Mouse (Mus musculus): ENCODE data around the gene Jmjd6. TPM values are rescaled to one million over a fixed set of nuclear protein-coding genes. Genes with fewer than 3 reads are reported as not detected.

Gene Jmjd6
- polyA plus RNA-seq, 1 experiment from 2014 or later = 74.7 TPM

GRCm38 (mm10) chr11:116868129-116868528 is 24.9 kb upstream of the Jmjd6 start:
- Histone ChIP-seq H3K9ac (no peak overlapping the region), H3K4me2 (no peak overlapping the region), H3K27me3 (no peaks in the 10 kb centered on the region), H3K9me3 (no peaks in the 10 kb centered on the region), H3K36me3 (peaks cover 90% of the 10 kb centered on the region), H3K4me3 (no peak overlapping the region), H3K27ac (no peak overlapping the region), H3K4me1 (replicated peaks) (no peaks in the 10 kb centered on the region)
- ATAC-seq (ENCODE audit: low FRiP score) = no peak
- 80% methylated on average over 3 of the region's 3 CpGs for WGBS

GRCm38 (mm10) chr11:116865945-116866585 is 22.8 kb upstream of the Jmjd6 start:
- no peaks in the 10 kb centered on the region for H3K9me3 ChIP-seq
- 0 out of 2 replicates have a peak, but pooled peaks cover 5% of the 10 kb centered on the region for H3K4me1 ChIP-seq (replicated peaks)
- no peaks in the 10 kb centered on the region for H3K27me3 ChIP-seq
- no peak for ATAC-seq (ENCODE audit: low FRiP score)
- H3K36me3 ChIP-seq = peaks cover 91% of the 10 kb centered on the region
- H3K4me3 ChIP-seq = no peak overlapping the region
- H3K4me2 ChIP-seq = no peak overlapping the region
- no peak overlapping the region for H3K9ac ChIP-seq
- WGBS = 77% methylated on average over 12 of the region's 12 CpGs
- no peak overlapping the region for H3K27ac ChIP-seq

- no peak overlapping the region for H3K4me3 ChIP-seq
- H3K4me2 ChIP-seq = no peak overlapping the region
- no peaks in the 10 kb centered on the region for H3K9me3 ChIP-seq
- no peaks in the 10 kb centered on the region for H3K27me3 ChIP-seq
- H3K27ac ChIP-seq = no peak overlapping the region
- WGBS = 91% methylated on average over 10 of the region's 10 CpGs
- peaks cover 95% of the 10 kb centered on the region for H3K36me3 ChIP-seq
- no peak overlapping the region for H3K9ac ChIP-seq
- ATAC-seq (ENCODE audit: low FRiP score) = no peak
- 0 out of 2 replicates have a peak, but pooled peaks cover 5% of the 10 kb centered on the region for H3K4me1 ChIP-seq (replicated peaks)
Observed at GRCm38 (mm10) chr11:116864444-116864843, 21.2 kb upstream of the Jmjd6 start.

GRCm38 (mm10) chr11:116857183-116857850 is 14.1 kb upstream of the Jmjd6 start:
- H3K4me2 ChIP-seq = no peak overlapping the region
- H3K9me3 ChIP-seq = no peaks in the 10 kb centered on the region
- WGBS = 85% methylated on average over 12 of the region's 12 CpGs
- H3K9ac ChIP-seq = no peak overlapping the region
- no peak overlapping the region for H3K27ac ChIP-seq
- H3K4me1 ChIP-seq (replicated peaks) = peaks cover 24% of the 10 kb centered on the region
- H3K36me3 ChIP-seq = peaks cover 39% of the 10 kb centered on the region
- no peaks in the 10 kb centered on the region for H3K27me3 ChIP-seq
- ATAC-seq (ENCODE audit: low FRiP score) = no peak
- H3K4me3 ChIP-seq = no peak overlapping the region

- 45% methylated on average over 10 of the region's 10 CpGs for WGBS
- Histone ChIP-seq H3K9me3 (no peaks in the 10 kb centered on the region), H3K27ac (peak overlapping the region; percentile 97; the same call in 1 of the 2 replicates), H3K9ac (peak overlapping the region; percentile 97), H3K4me1 (replicated peaks) (peaks cover 36% of the 10 kb centered on the region), H3K36me3 (peaks cover 20% of the 10 kb centered on the region), H3K27me3 (no peaks in the 10 kb centered on the region), H3K4me3 (peak overlapping the region; percentile 94), H3K4me2 (peak overlapping the region; percentile 94)
- ATAC-seq (ENCODE audit: low FRiP score) = no peak
Observed at GRCm38 (mm10) chr11:116854279-116854678, 11.0 kb upstream of the Jmjd6 start.

- Histone ChIP-seq H3K4me2 (peak overlapping the region; percentile 94), H3K27ac (peak overlapping the region; percentile 97), H3K4me1 (replicated peaks) (peaks cover 36% of the 10 kb centered on the region), H3K9ac (peak overlapping the region; percentile 97), H3K4me3 (peak overlapping the region; percentile 94), H3K36me3 (peaks cover 20% of the 10 kb centered on the region), H3K9me3 (no peaks in the 10 kb centered on the region), H3K27me3 (no peaks in the 10 kb centered on the region)
- under 1% methylated on average over 36 of the region's 36 CpGs for WGBS
- ATAC-seq (ENCODE audit: low FRiP score) = peak; percentile 93
Observed at GRCm38 (mm10) chr11:116853512-116853928, 10.3 kb upstream of the Jmjd6 start.

- no peaks in the 10 kb centered on the region for H3K9me3 ChIP-seq
- peak within 1 kb of the TSS; percentile 94 for H3K4me2 ChIP-seq
- H3K36me3 ChIP-seq = peaks cover 23% of the 10 kb centered on the region
- peaks cover 36% of the 10 kb centered on the region for H3K4me1 ChIP-seq (replicated peaks)
- under 1% methylated on average over 67 of the region's 74 CpGs for WGBS
- peak within 1 kb of the TSS; percentile 97 for H3K27ac ChIP-seq
- no peaks in the 10 kb centered on the region for H3K27me3 ChIP-seq
- H3K4me3 ChIP-seq = peak within 1 kb of the TSS; percentile 94
- H3K9ac ChIP-seq = peak within 1 kb of the TSS; percentile 97
- ATAC-seq (ENCODE audit: low FRiP score) = peak; percentile 91
Observed at GRCm38 (mm10) chr11:116852891-116853511, 9.8 kb upstream of the Jmjd6 start, which contains the start of gene Srsf2. TSS of gene Srsf2 (minus strand) at chr11:116853094.

- Histone ChIP-seq H3K36me3 (peaks cover 30% of the 10 kb centered on the region), H3K4me1 (replicated peaks) (peaks cover 36% of the 10 kb centered on the region), H3K4me2 (peak within 1 kb of the TSS; percentile 94), H3K9ac (peak within 1 kb of the TSS; percentile 97), H3K27me3 (no peaks in the 10 kb centered on the region), H3K9me3 (no peaks in the 10 kb centered on the region), H3K4me3 (peak within 1 kb of the TSS; percentile 94), H3K27ac (peak within 1 kb of the TSS; percentile 97)
- ATAC-seq (ENCODE audit: low FRiP score) = peak; percentile 43
- under 1% methylated on average over 65 of the region's 91 CpGs for WGBS
Observed at GRCm38 (mm10) chr11:116852291-116852890, 9.1 kb upstream of the Jmjd6 start, which contains the start of gene Mfsd11. TSS of gene Mfsd11 (plus strand) at chr11:116852440.

GRCm38 (mm10) chr11:116851576-116852290 is 8.5 kb upstream of the Jmjd6 start:
- Histone ChIP-seq H3K36me3 (peaks cover 31% of the 10 kb centered on the region), H3K4me1 (replicated peaks) (peaks cover 36% of the 10 kb centered on the region), H3K27ac (peak overlapping the region; percentile 97), H3K9me3 (no peaks in the 10 kb centered on the region), H3K4me2 (peak overlapping the region; percentile 94), H3K4me3 (peak overlapping the region; percentile 94), H3K27me3 (no peaks in the 10 kb centered on the region), H3K9ac (peak overlapping the region; percentile 97)
- WGBS = under 1% methylated on average over 29 of the region's 29 CpGs
- ATAC-seq (ENCODE audit: low FRiP score) = 0 out of 2 replicates have a peak, but pooled peaks have one; percentile 0

- WGBS = 42% methylated on average over 6 of the region's 6 CpGs
- Histone ChIP-seq H3K27me3 (no peaks in the 10 kb centered on the region), H3K4me2 (peak overlapping the region; percentile 94), H3K27ac (0 out of 2 replicates have a peak overlapping the region, but pooled peaks have one; percentile 97), H3K4me1 (replicated peaks) (peaks cover 40% of the 10 kb centered on the region), H3K9ac (peak overlapping the region; percentile 97), H3K9me3 (no peaks in the 10 kb centered on the region), H3K4me3 (peak overlapping the region; percentile 94), H3K36me3 (peaks cover 31% of the 10 kb centered on the region)
- ATAC-seq (ENCODE audit: low FRiP score) = no peak
Observed at GRCm38 (mm10) chr11:116850833-116851477, 7.7 kb upstream of the Jmjd6 start.

- Histone ChIP-seq H3K36me3 (peaks cover 31% of the 10 kb centered on the region), H3K4me3 (peak overlapping the region; percentile 94), H3K4me2 (peak overlapping the region; percentile 94), H3K9ac (peak overlapping the region; percentile 35; the same call in 1 of the 2 replicates), H3K9me3 (no peaks in the 10 kb centered on the region), H3K27ac (no peak overlapping the region), H3K27me3 (no peaks in the 10 kb centered on the region), H3K4me1 (replicated peaks) (peaks cover 36% of the 10 kb centered on the region)
- 56% methylated on average over 4 of the region's 4 CpGs for WGBS
- ATAC-seq (ENCODE audit: low FRiP score) = no peak
Observed at GRCm38 (mm10) chr11:116850085-116850484, 6.8 kb upstream of the Jmjd6 start.
